Comparison of ENCODE assay signal across 8 mouse cellular contexts in genomic region chr7:16048675-16049575, GRCm38 (mm10). TPM values are rescaled to one million over a fixed set of nuclear protein-coding genes. Genes with fewer than 3 reads are reported as not detected.
DNase-seq lines count a peak whose midpoint lies in the region; ATAC-seq and TF ChIP-seq lines count a peak whose summit lies in the region.

No protein-coding gene starts in this region.

- no peaks in the 10 kb centered on the region for H3K9me3 ChIP-seq in kidney, embryonic 14.5 days (ENCODE audit: control insufficient read depth, low read length)
- H3K9me3 ChIP-seq in ES-E14 (ENCODE audit: control insufficient read depth, insufficient read depth, low read depth, low read length) = no peaks in the 10 kb centered on the region
- no peaks in the 10 kb centered on the region for H3K9me3 ChIP-seq in embryonic facial prominence, embryonic 10.5 days
- no peaks in the 10 kb centered on the region for H3K9me3 ChIP-seq in intestine, embryonic 15.5 days
- H3K9me3 ChIP-seq in midbrain, embryonic 10.5 days (replicated peaks) = no peaks in the 10 kb centered on the region

- no peak for DNase-seq in kidney, adult 18-20 months
- DNase-seq in ES-E14 (ENCODE audit: low read depth, low spot score) = no peak
- no peak for DNase-seq in embryonic facial prominence, embryonic 10.5 days (ENCODE audit: low spot score)
- DNase-seq in midbrain, embryonic 10.5 days (ENCODE audit: low spot score) = no peak
- DNase-seq in ovary, adult 18-20 months (ENCODE audit: low spot score) = no peak
- DNase-seq in left cerebral cortex, postnatal 10 days (ENCODE audit: extremely low spot score in 1 of 2, low spot score in 2 of 2) = no peak

- no peaks in the 10 kb centered on the region for H3K36me3 ChIP-seq in kidney, embryonic 14.5 days (ENCODE audit: control insufficient read depth, insufficient read depth, low read length)
- no peaks in the 10 kb centered on the region for H3K36me3 ChIP-seq in ES-E14 (ENCODE audit: control insufficient read depth, insufficient read depth, low read length, poor library complexity, severe bottlenecking)
- H3K36me3 ChIP-seq in embryonic facial prominence, embryonic 10.5 days (replicated peaks) = no peaks in the 10 kb centered on the region
- H3K36me3 ChIP-seq in intestine, embryonic 15.5 days = no peaks in the 10 kb centered on the region
- H3K36me3 ChIP-seq in midbrain, embryonic 10.5 days = no peaks in the 10 kb centered on the region

- peak overlapping the region; percentile 81 for H3K4me2 ChIP-seq in kidney, embryonic 14.5 days (replicated peaks; ENCODE audit: low read depth, low read length)
- H3K4me2 ChIP-seq in intestine, embryonic 15.5 days (replicated peaks) = peak overlapping the region; percentile 87

- no peaks in the 10 kb centered on the region for H3K27me3 ChIP-seq in kidney, embryonic 14.5 days (ENCODE audit: control insufficient read depth, insufficient read depth, low read length)
- no peaks in the 10 kb centered on the region for H3K27me3 ChIP-seq in embryonic facial prominence, embryonic 10.5 days (replicated peaks; ENCODE audit: low read depth, poor library complexity, severe bottlenecking)
- H3K27me3 ChIP-seq in intestine, embryonic 15.5 days (replicated peaks) = no peaks in the 10 kb centered on the region
- H3K27me3 ChIP-seq in midbrain, embryonic 10.5 days (ENCODE audit: low read depth, poor library complexity, severe bottlenecking) = no peaks in the 10 kb centered on the region

- intact Hi-C loops in left cerebral cortex, postnatal 10 days (cut with DNase I) = no loop called here

- no peak for ATAC-seq in kidney, embryonic 14.5 days (ENCODE audit: low FRiP score, low TSS enrichment)
- no peak; the same call in 1 of the 2 replicates for ATAC-seq in intestine, embryonic 15.5 days

- in situ Hi-C loops in ES-E14 (cut with MboI; ENCODE audit: low sequenced_read_pairs in 2 of 2, unreplicated experiment in 2 of 2) = no loop called here

- H3K9ac ChIP-seq in kidney, embryonic 14.5 days (ENCODE audit: low read depth, low read length) = peak overlapping the region; percentile 96
- H3K9ac ChIP-seq in ES-E14 (ENCODE audit: insufficient read depth, low read depth, low read length, poor library complexity, severe bottlenecking) = peak overlapping the region; percentile 88
- peak overlapping the region; percentile 82 for H3K9ac ChIP-seq in intestine, embryonic 15.5 days

- peaks cover 38% of the 10 kb centered on the region for H3K4me1 ChIP-seq in kidney, embryonic 14.5 days (ENCODE audit: control insufficient read depth, insufficient read depth, low read length)
- H3K4me1 ChIP-seq in ES-E14 (ENCODE audit: control insufficient read depth in 2 of 2, insufficient read depth in 2 of 2, low read length in 2 of 2, poor library complexity in 1 of 2) = peaks cover 7 to 13% of the 10 kb centered on the region in 2 experiments; a peak in 3 of 4 replicates
- peaks cover 57% of the 10 kb centered on the region for H3K4me1 ChIP-seq in embryonic facial prominence, embryonic 10.5 days
- peaks cover 23% of the 10 kb centered on the region for H3K4me1 ChIP-seq in intestine, embryonic 15.5 days (replicated peaks)
- H3K4me1 ChIP-seq in midbrain, embryonic 10.5 days = peaks cover 61% of the 10 kb centered on the region

- peak overlapping the region; percentile 82 for H3K27ac ChIP-seq in kidney, embryonic 14.5 days (ENCODE audit: low read depth, low read length)
- H3K27ac ChIP-seq in ES-E14 (ENCODE audit: insufficient read depth, low read depth, low read length, poor library complexity, severe bottlenecking) = no peak overlapping the region
- peak overlapping the region; percentile 98 for H3K27ac ChIP-seq in embryonic facial prominence, embryonic 10.5 days (replicated peaks)
- peak overlapping the region; percentile 85 for H3K27ac ChIP-seq in intestine, embryonic 15.5 days
- H3K27ac ChIP-seq in midbrain, embryonic 10.5 days (replicated peaks) = peak overlapping the region; percentile 100

- H3K4me3 ChIP-seq in kidney, embryonic 14.5 days (ENCODE audit: low read length) = peak overlapping the region; percentile 87
- peak overlapping the region; percentile 81 to 83 for H3K4me3 ChIP-seq in ES-E14 (ENCODE audit: insufficient read depth in 1 of 2, low read depth in 1 of 2, low read length in 2 of 2, poor library complexity in 1 of 2, severe bottlenecking in 1 of 2)
- peak overlapping the region; percentile 87 for H3K4me3 ChIP-seq in embryonic facial prominence, embryonic 10.5 days
- peak overlapping the region; percentile 81 for H3K4me3 ChIP-seq in intestine, embryonic 15.5 days (replicated peaks)
- H3K4me3 ChIP-seq in midbrain, embryonic 10.5 days = peak overlapping the region; percentile 97

- WGBS in kidney, embryonic 14.5 days = 5% methylated on average over 36 of the region's 36 CpGs
- 10% methylated on average over 36 of the region's 36 CpGs for WGBS in embryonic facial prominence, embryonic 10.5 days
- WGBS in intestine, embryonic 15.5 days = 6% methylated on average over 36 of the region's 36 CpGs
- WGBS in midbrain, embryonic 10.5 days = 10% methylated on average over 36 of the region's 36 CpGs

TF ChIP-seq in ES-E14, 5 proteins besides CTCF, POLR2A, EP300 and RAD21:
- TF ChIP-seq MAFK (IDR thresholded peaks at IDR 0.05; ENCODE audit: insufficient read depth, low read depth, low read length) = no peak
- no peak for TF ChIP-seq CHD2 (IDR thresholded peaks at IDR 0.05; ENCODE audit: low read depth, low read length)
- no peak for TF ChIP-seq HCFC1 (IDR thresholded peaks at IDR 0.05; ENCODE audit: borderline replicate concordance, insufficient read depth, low read length)

RNA-seq across cellular contexts. Expression of gene Bicra, which starts 1.2 kb away (rescaled TPM):
- 6.9 and 10.0 TPM in 2 replicates for polyA plus RNA-seq in kidney, embryonic 14.5 days (2014; fragmentation: Nextera tagmentation; extraction: Ambion mirVana)
- total RNA-seq in ES-E14 (2012; rRNA removed) = 3.5 and 3.6 TPM in 2 replicates
- 8.9 and 9.2 TPM in 2 replicates for polyA plus RNA-seq in embryonic facial prominence, embryonic 10.5 days (2016; fragmentation: Nextera tagmentation; extraction: Ambion mirVana)
- 4.9 and 5.4 TPM in 2 replicates for polyA plus RNA-seq in intestine, embryonic 15.5 days (2015; fragmentation: Nextera tagmentation; extraction: Ambion mirVana)
- 6.9 and 8.2 TPM in 2 replicates for polyA plus RNA-seq in midbrain, embryonic 10.5 days (2016; fragmentation: Nextera tagmentation; extraction: Ambion mirVana)
- total RNA-seq in left cerebral cortex, postnatal 10 days (2021) = 10 to 100 TPM; 13.4 to 14.1 TPM

RNA-seq across cellular contexts. Expression of gene Zfp541, which starts 12.7 kb away (rescaled TPM):
- polyA plus RNA-seq in kidney, embryonic 14.5 days (2014; fragmentation: Nextera tagmentation; extraction: Ambion mirVana) = 0.04 and 0.07 TPM in 2 replicates
- total RNA-seq in ES-E14 (2012; rRNA removed) = 0.36 and 0.53 TPM in 2 replicates
- polyA plus RNA-seq in embryonic facial prominence, embryonic 10.5 days (2016; fragmentation: Nextera tagmentation; extraction: Ambion mirVana) = 0.05 TPM in 1 of 2 replicates, not detected in the other
- polyA plus RNA-seq in intestine, embryonic 15.5 days (2015; fragmentation: Nextera tagmentation; extraction: Ambion mirVana) = 0.03 and 0.06 TPM in 2 replicates
- polyA plus RNA-seq in midbrain, embryonic 10.5 days (2016; fragmentation: Nextera tagmentation; extraction: Ambion mirVana) = not detected in 2 replicates
- total RNA-seq in left cerebral cortex, postnatal 10 days (2021) = under 1 TPM; 0.26 to 0.58 TPM

RNA-seq across cellular contexts. Expression of gene Napa, which starts 49.3 kb away (rescaled TPM):
- 179 and 188 TPM in 2 replicates for polyA plus RNA-seq in kidney, embryonic 14.5 days (2014; fragmentation: Nextera tagmentation; extraction: Ambion mirVana)
- total RNA-seq in ES-E14 (2012; rRNA removed) = 99.5 and 103 TPM in 2 replicates
- 200 and 202 TPM in 2 replicates for polyA plus RNA-seq in embryonic facial prominence, embryonic 10.5 days (2016; fragmentation: Nextera tagmentation; extraction: Ambion mirVana)
- 186 and 194 TPM in 2 replicates for polyA plus RNA-seq in intestine, embryonic 15.5 days (2015; fragmentation: Nextera tagmentation; extraction: Ambion mirVana)
- 187 and 188 TPM in 2 replicates for polyA plus RNA-seq in midbrain, embryonic 10.5 days (2016; fragmentation: Nextera tagmentation; extraction: Ambion mirVana)
- total RNA-seq in left cerebral cortex, postnatal 10 days (2021) = 100 to 1,000 TPM; 181 TPM
